Mouse (Mus musculus) bone marrow macrophage, adult 2 months (primary cell): ENCODE data around the gene Grik4. TPM values are rescaled to one million over a fixed set of nuclear protein-coding genes. Genes with fewer than 3 reads are reported as not detected.

Experiments used
- H3K27ac ChIP-seq: 2 replicates; pipeline ENCODE4 v1.5.1; 2012; ENCODE audit warnings: low read depth, low read length; ENCODE audit not compliant: insufficient read depth
- H3K4me1 ChIP-seq: 2 replicates; pipeline ENCODE4 v1.6.1; 2012; ENCODE audit warnings: low read length; ENCODE audit not compliant: control insufficient read depth, insufficient read depth
- H3K4me3 ChIP-seq: 2 replicates; pipeline ENCODE4 v1.5.1; 2012; ENCODE audit warnings: mild to moderate bottlenecking, low read length, moderate library complexity; ENCODE audit not compliant: insufficient read depth
- CTCF ChIP-seq: IDR thresholded peaks from 2 replicates; pipeline ENCODE4 v1.5.1; 2012; ENCODE audit warnings: low read depth, mild to moderate bottlenecking, low read length, moderate library complexity
- POLR2A ChIP-seq: IDR thresholded peaks from 2 replicates; pipeline ENCODE4 v1.6.1; 2012; ENCODE audit warnings: mild to moderate bottlenecking, low read depth, low read length, borderline replicate concordance
- polyA plus RNA-seq: library from polyadenylated mRNA; stranded (reverse); fragments of >200 nt; gene quantifications from 2 replicates; pipeline ENCODE4 v1.2.4, GENCODE M21; 2012; ENCODE audit not compliant: missing spikeins, insufficient read depth, insufficient read length

Grik4 gene
- polyA plus RNA-seq, 1 experiment, result 0.12 TPM

DNA sequence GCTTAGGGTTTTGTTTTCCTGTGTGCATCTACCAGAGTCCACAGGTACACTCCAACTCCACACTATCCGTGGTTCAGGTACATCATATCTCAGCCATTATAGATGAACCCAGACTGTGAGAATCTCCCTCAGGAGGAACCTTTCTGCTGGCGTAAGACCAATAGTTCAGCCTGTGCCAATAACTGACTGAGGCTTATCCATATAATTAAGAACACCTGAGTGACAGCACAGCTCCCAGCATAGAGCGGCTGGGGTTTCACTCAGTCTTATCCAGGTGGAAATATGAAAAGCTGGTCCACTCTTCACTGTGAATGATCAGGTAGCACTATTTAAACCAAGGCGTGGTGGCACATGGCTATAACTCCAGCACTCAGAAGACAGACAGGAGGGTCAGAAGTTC is 440.6 kb downstream of the Grik4 start:
- H3K4me1 ChIP-seq, result no peaks in the 10 kb centered on the region
- TF ChIP-seq POLR2A (no peak), CTCF (no peak)

DNA sequence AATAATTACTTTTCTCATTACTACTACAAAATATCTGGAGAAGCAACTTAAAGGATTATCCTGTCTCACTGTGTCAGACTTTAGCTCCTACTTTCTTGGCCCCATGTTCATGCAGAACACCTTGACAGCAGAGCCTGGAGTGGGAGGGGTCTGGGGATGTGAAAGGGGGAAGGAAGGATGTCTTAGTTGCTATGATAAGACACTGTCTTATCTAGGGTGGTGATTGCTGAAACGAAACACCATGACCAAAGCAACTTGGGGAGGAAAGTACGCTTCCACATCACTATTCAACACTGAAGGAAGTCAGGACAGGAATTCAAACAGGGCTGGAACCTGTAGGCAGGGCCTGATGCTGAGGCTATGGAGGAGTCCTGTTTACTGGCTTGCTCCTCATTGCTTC is 448.0 kb downstream of the Grik4 start:
- TF ChIP-seq CTCF (no peak), POLR2A (no peak)
- no peaks in the 10 kb centered on the region for H3K4me1 ChIP-seq
- no peak overlapping the region for H3K4me3 ChIP-seq
- H3K27ac ChIP-seq, result no peak overlapping the region

More for the DNA sequence above, 440.6 kb downstream of the Grik4 start:
- no peak overlapping the region for H3K4me3 ChIP-seq
- H3K27ac ChIP-seq, result no peak overlapping the region

GRCm38 (mm10) chr9:42491780-42492179 is 452.5 kb downstream of the Grik4 start:
- Histone ChIP-seq H3K4me3 (no peak overlapping the region), H3K4me1 (no peaks in the 10 kb centered on the region), H3K27ac (no peak overlapping the region)
- TF ChIP-seq POLR2A, result no peak

DNA sequence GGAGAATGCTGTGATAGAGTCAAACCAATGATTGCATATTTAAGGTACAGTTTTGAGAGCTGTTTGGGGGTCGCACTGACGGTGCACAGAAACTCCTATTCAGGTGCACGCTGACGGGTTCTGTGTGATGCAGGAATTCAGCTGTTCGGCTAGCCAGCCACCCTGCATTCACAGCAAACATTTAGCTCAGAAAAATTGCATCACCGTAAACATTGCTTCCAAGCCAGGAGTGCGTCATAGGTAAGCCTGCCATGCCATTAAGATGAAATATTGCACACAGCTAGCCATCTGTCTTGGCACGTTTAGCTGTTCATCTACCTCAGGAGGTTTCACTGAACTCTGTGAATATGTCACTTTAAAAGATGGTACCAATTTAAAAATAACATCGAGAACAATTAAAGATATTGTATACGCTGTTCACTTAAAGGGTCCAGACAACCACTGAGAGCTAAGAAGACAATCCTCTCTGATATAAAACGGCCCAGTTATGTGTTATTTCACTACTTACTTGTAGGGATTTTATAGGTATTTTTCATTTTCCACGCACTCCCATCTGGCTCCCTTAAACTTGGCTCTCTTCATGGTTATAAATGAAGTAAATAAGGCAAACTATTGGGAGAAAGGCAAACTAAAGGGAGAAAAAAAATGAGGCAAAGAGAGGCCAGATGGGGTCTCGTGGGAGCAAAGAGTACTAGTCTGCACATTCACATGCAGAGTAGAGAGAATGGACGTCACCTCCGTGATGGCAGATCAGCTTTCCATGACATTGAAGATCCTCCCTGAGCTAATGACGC is 453.5 kb downstream of the Grik4 start:
- Histone ChIP-seq H3K27ac (no peak overlapping the region), H3K4me1 (no peaks in the 10 kb centered on the region), H3K4me3 (no peak overlapping the region)
- TF ChIP-seq POLR2A (no peak), CTCF (no peak)

DNA sequence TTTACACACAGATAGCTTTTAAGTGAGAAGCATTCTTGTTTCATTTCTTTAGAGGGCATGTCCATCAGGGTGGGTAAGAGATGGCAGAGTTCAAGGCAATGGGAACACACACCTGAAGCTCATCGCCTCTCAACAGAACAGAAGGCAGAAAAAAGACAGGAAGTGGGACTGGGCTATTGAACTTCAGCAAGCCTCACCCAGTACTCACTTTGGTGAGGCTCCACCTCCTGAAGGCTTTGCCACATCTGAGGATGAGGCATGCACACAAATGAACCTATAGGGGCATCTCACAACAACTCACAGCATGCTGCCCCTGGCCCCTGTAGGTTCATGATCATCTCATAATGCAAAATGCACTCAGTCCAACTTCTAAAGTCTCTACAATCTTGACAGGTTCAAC is 456.2 kb downstream of the Grik4 start:
- Histone ChIP-seq H3K27ac (no peak overlapping the region), H3K4me3 (no peak overlapping the region), H3K4me1 (no peaks in the 10 kb centered on the region)
- TF ChIP-seq POLR2A (no peak), CTCF (no peak)

GRCm38 (mm10) chr9:42486913-42487312 is 457.4 kb downstream of the Grik4 start:
- no peak for TF ChIP-seq CTCF
- no peak for TF ChIP-seq POLR2A
- Histone ChIP-seq H3K4me3 (no peak overlapping the region), H3K27ac (no peak overlapping the region), H3K4me1 (no peaks in the 10 kb centered on the region)

DNA sequence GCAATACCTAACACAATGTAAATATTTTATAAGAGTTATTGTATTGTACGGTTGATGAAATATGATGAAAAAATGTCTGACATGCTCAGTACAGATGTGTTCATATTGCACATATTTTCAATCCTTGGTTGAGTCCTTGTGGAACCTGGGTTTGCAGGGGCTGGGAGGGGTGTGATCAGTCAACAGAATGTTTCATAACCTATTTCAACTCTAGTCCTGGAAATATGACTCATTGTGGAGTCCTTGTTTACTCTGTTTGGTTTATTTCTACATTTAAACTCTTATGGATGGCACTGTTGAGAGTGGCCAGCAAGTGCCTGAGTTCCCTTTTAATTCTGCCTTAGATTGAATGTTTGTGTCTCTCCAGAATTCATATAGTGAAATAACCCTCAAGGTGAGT is 459.6 kb downstream of the Grik4 start:
- TF ChIP-seq CTCF, result no peak
- no peak for TF ChIP-seq POLR2A
- no peaks in the 10 kb centered on the region for H3K4me1 ChIP-seq
- no peak overlapping the region for H3K27ac ChIP-seq
- no peak overlapping the region for H3K4me3 ChIP-seq

- H3K27ac ChIP-seq, result no peak overlapping the region
- TF ChIP-seq POLR2A, result no peak
- no peak overlapping the region for H3K4me3 ChIP-seq
- H3K4me1 ChIP-seq, result no peaks in the 10 kb centered on the region
Measured at GRCm38 (mm10) chr9:42482944-42483343, 461.3 kb downstream of the Grik4 start.

GRCm38 (mm10) chr9:42476166-42476565 is 468.1 kb downstream of the Grik4 start:
- Histone ChIP-seq H3K4me1 (peaks cover 6% of the 10 kb centered on the region), H3K27ac (no peak overlapping the region), H3K4me3 (no peak overlapping the region)
- TF ChIP-seq CTCF (no peak), POLR2A (no peak)

- H3K4me3 ChIP-seq, result no peak overlapping the region
- no peak for TF ChIP-seq CTCF
- TF ChIP-seq POLR2A, result no peak
- no peak overlapping the region for H3K27ac ChIP-seq
- peaks cover 15% of the 10 kb centered on the region for H3K4me1 ChIP-seq
Measured at GRCm38 (mm10) chr9:42474244-42474643, 470.0 kb downstream of the Grik4 start.
